Mouse (Mus musculus): Measurements from ENCODE around the gene Rab25.

- no peak for TF ChIP-seq CTCF (IDR thresholded peaks at IDR 0.05; ENCODE audit: borderline replicate concordance, control insufficient read depth, extremely low read depth, insufficient read depth, low read length, poor library complexity)
- TF ChIP-seq POLR2A (IDR thresholded peaks at IDR 0.05; ENCODE audit: control insufficient read depth, extremely low read depth, insufficient read depth, low read length, poor library complexity): no peak
Measured at GRCm38 (mm10) chr3:88543174-88543573, 4.9 kb downstream of the Rab25 start.

Data from thymus, adult 2 months (tissue).